Mouse (Mus musculus) stomach, postnatal 0 days (tissue): ENCODE results near the gene Tcfl5. TPM values are rescaled to one million over a fixed set of nuclear protein-coding genes. Genes with fewer than 3 reads are reported as not detected.
A peak's percentile ranks its signal among the peaks of the same experiment; 100 is the strongest.

ENCODE experiments used
- ATAC-seq: fragments of 200-750 bp; cut with Nextera tagmentation; 2 replicates; pipeline ENCODE4 v1.8.0; 2017; ENCODE audit not compliant: low FRiP score, low TSS enrichment
- DNase-seq: peaks from one replicate; pipeline ENCODE4 v3.0.0-alpha.2; 2016; ENCODE audit warnings: low spot score
- H3K27ac ChIP-seq: fragments of 300-500 bp; sonication (generic); replicated peaks from 2 replicates; pipeline ENCODE4 v1.5.1; 2014; ENCODE audit warnings: mild to moderate bottlenecking, control low read depth
- H3K27me3 ChIP-seq: fragments of 300-500 bp; sonication (generic); 2 replicates; pipeline ENCODE4 v1.6.1; 2014; ENCODE audit warnings: low read length; ENCODE audit not compliant: control insufficient read depth, insufficient read depth
- H3K36me3 ChIP-seq: fragments of 300-500 bp; sonication (generic); 2 replicates; pipeline ENCODE4 v1.6.1; 2014; ENCODE audit warnings: low read length, mixed read lengths; ENCODE audit not compliant: control insufficient read depth, insufficient read depth
- H3K4me1 ChIP-seq: fragments of 300-500 bp; sonication (generic); replicated peaks from 2 replicates; pipeline ENCODE4 v1.6.1; 2014; ENCODE audit warnings: antibody characterized with exemption; ENCODE audit not compliant: control insufficient read depth, insufficient read depth
- H3K4me2 ChIP-seq: fragments of 300-500 bp; sonication (generic); replicated peaks from 2 replicates; pipeline ENCODE4 v1.6.1; 2014; ENCODE audit warnings: low read depth, mild to moderate bottlenecking, control low read depth, moderate library complexity
- H3K4me3 ChIP-seq: fragments of 300-500 bp; sonication (generic); 2 replicates; pipeline ENCODE4 v1.5.1; 2014; ENCODE audit warnings: low read depth, low read length, control low read depth
- H3K9ac ChIP-seq: fragments of 300-500 bp; sonication (generic); 2 replicates; pipeline ENCODE4 v1.6.1; 2014; ENCODE audit warnings: mild to moderate bottlenecking, low read length, control low read depth, mixed read lengths
- H3K9me3 ChIP-seq: fragments of 300-500 bp; sonication (generic); 2 replicates; pipeline ENCODE4 v1.6.1; 2016; ENCODE audit warnings: low read length; ENCODE audit not compliant: control insufficient read depth
- CTCF ChIP-seq: IDR thresholded peaks from 2 replicates; pipeline ENCODE4 v1.5.1; 2016; ENCODE audit warnings: antibody characterized with exemption, low read depth, mild to moderate bottlenecking, moderate library complexity
- EP300 ChIP-seq: optimal IDR thresholded peaks from 2 replicates; pipeline ENCODE3; 2016; ENCODE audit warnings: antibody characterized with exemption
- WGBS: fragments of 180-500 bp; shearing (Covaris S2); extraction: QIAGEN DNeasy Blood & Tissue Kit; methylation state at CpG from one replicate; pipeline ENCODE4 v1.1.7; 2014; 5-methylcytosine and 5-hydroxymethylcytosine counted together
- polyA plus RNA-seq: library from polyadenylated mRNA; unstranded; fragments of >200 nt; fragmentation: Nextera tagmentation; extraction: Ambion mirVana; gene quantifications from 2 replicates; pipeline ENCODE4 v1.2.1, GENCODE M21; 2015

Gene Tcfl5
- polyA plus RNA-seq, 1 experiment from 2014 or later, result 0.05 TPM

GRCm38 (mm10) chr2:180610283-180610682 is 32.2 kb downstream of the Tcfl5 start:
- Histone ChIP-seq H3K9ac (no peak overlapping the region), H3K27me3 (no peaks in the 10 kb centered on the region), H3K4me1 (no peaks in the 10 kb centered on the region), H3K27ac (no peak overlapping the region), H3K4me2 (no peak overlapping the region), H3K4me3 (no peak overlapping the region), H3K36me3 (no peaks in the 10 kb centered on the region), H3K9me3 (no peaks in the 10 kb centered on the region)
- WGBS, result 44% methylated on average over 4 of the region's 4 CpGs
- TF ChIP-seq CTCF, result no peak
- ATAC-seq (peak; percentile 75), DNase-seq (no peak)

GRCm38 (mm10) chr2:180604781-180605180 is 37.7 kb downstream of the Tcfl5 start:
- TF ChIP-seq EP300 (no peak), CTCF (peak; percentile 42)
- H3K9ac ChIP-seq, result no peak overlapping the region
- no peak overlapping the region for H3K27ac ChIP-seq
- peak; percentile 50 for ATAC-seq
- DNase-seq, result no peak
- H3K36me3 ChIP-seq, result no peaks in the 10 kb centered on the region
- no peak overlapping the region for H3K4me3 ChIP-seq
- no peaks in the 10 kb centered on the region for H3K4me1 ChIP-seq
- H3K27me3 ChIP-seq, result no peaks in the 10 kb centered on the region
- no peak overlapping the region for H3K4me2 ChIP-seq
- 49% methylated on average over 6 of the region's 6 CpGs for WGBS
- H3K9me3 ChIP-seq, result no peaks in the 10 kb centered on the region

GRCm38 (mm10) chr2:180600569-180601021 is 41.9 kb downstream of the Tcfl5 start:
- no peak overlapping the region for H3K4me2 ChIP-seq
- no peak for DNase-seq
- H3K27me3 ChIP-seq, result no peaks in the 10 kb centered on the region
- WGBS, result 20% methylated on average over 9 of the region's 9 CpGs
- no peaks in the 10 kb centered on the region for H3K4me1 ChIP-seq
- no peak overlapping the region for H3K27ac ChIP-seq
- no peaks in the 10 kb centered on the region for H3K36me3 ChIP-seq
- H3K4me3 ChIP-seq, result no peak overlapping the region
- no peak overlapping the region for H3K9ac ChIP-seq
- no peak; the same call in 1 of the 2 replicates for ATAC-seq
- H3K9me3 ChIP-seq, result no peaks in the 10 kb centered on the region
- TF ChIP-seq CTCF (no peak), EP300 (no peak)

- Histone ChIP-seq H3K9me3 (no peaks in the 10 kb centered on the region), H3K4me2 (peak overlapping the region; percentile 29; the same call in 1 of the 2 replicates), H3K4me1 (no peaks in the 10 kb centered on the region), H3K36me3 (peaks cover 5% of the 10 kb centered on the region; the same call in 1 of the 2 replicates), H3K27ac (no peak overlapping the region), H3K27me3 (no peaks in the 10 kb centered on the region), H3K9ac (no peak overlapping the region; the same call in 1 of the 2 replicates), H3K4me3 (no peak overlapping the region)
- WGBS, result 6% methylated on average over 40 of the region's 41 CpGs
- no peak for TF ChIP-seq EP300
- TF ChIP-seq CTCF, result no peak
- DNase-seq (no peak), ATAC-seq (no peak)
Observed at GRCm38 (mm10) chr2:180598157-180598705, 44.3 kb downstream of the Tcfl5 start.

- peaks cover 6% of the 10 kb centered on the region for H3K36me3 ChIP-seq
- no peak within 1 kb of the TSS for H3K27ac ChIP-seq
- no peak within 1 kb of the TSS for H3K4me3 ChIP-seq
- no peak for DNase-seq
- H3K9ac ChIP-seq, result no peak within 1 kb of the TSS; the same call in 1 of the 2 replicates
- TF ChIP-seq CTCF (no peak), EP300 (no peak)
- 51% methylated on average over 4 of the region's 4 CpGs for WGBS
- no peaks in the 10 kb centered on the region for H3K9me3 ChIP-seq
- no peak for ATAC-seq
- H3K4me1 ChIP-seq, result no peaks in the 10 kb centered on the region
- peak within 1 kb of the TSS; percentile 29; the same call in 1 of the 2 replicates for H3K4me2 ChIP-seq
- no peaks in the 10 kb centered on the region for H3K27me3 ChIP-seq
Observed at GRCm38 (mm10) chr2:180597490-180597889, 45.0 kb downstream of the Tcfl5 start, which contains the start of gene Col9a3. Gene Col9a3, plus strand, starts transcription at chr2:180597790.

- Histone ChIP-seq H3K9ac (peak within 1 kb of the TSS; percentile 87), H3K4me3 (peak within 1 kb of the TSS; percentile 94), H3K4me1 (peaks cover 4% of the 10 kb centered on the region; the same call in 1 of the 2 replicates), H3K4me2 (peak within 1 kb of the TSS; percentile 88), H3K27me3 (no peaks in the 10 kb centered on the region), H3K9me3 (no peaks in the 10 kb centered on the region), H3K27ac (peak within 1 kb of the TSS; percentile 92), H3K36me3 (peaks cover 17% of the 10 kb centered on the region)
- WGBS, result under 1% methylated on average over 53 of the region's 67 CpGs
- ATAC-seq (peak; percentile 88), DNase-seq (peak; percentile 84)
- TF ChIP-seq EP300 (no peak), CTCF (peak; percentile 49)
Observed at GRCm38 (mm10) chr2:180589123-180589831, 53.2 kb downstream of the Tcfl5 start, which contains the start of gene Ogfr. Gene Ogfr, plus strand, starts transcription at chr2:180589245.
